Comparison of ENCODE assay signal across 8 mouse cellular contexts in the genomic region with DNA sequence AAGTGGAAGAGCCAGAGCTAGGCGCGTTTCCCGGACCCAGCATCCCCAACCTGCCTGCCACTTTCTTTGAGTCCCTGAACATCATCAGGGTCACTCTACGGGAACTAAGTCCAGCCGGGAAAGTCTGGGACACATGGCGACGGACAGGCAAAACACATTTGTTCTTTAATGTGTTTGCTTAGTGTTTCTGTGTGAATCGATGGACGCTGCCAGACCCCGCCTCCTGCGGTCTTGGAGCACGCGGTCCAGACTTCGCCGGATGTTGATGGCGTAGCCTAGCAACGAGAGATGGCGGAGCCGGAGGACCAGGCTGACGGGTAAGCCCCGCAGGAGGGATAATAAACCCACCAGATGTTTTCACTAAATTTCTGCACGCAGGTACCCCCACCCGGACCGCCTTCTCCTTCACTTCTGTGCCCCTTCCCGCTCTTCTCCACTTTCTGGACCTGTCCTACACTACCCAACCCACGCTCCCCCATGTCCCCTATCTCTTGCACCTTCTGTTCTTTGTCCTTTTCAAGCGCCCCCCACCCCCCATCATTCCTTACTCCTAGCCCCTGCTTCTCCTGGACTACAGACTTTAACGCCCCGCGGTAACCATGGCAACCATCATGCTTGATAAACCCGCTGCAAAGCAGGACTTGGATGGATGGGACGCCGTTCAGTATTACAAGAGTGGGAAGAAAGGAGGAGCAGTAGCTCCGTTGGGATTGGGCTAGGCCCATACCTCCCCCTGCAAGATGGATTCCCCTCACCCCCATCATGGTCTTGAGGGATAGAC. TPM values are rescaled to one million over a fixed set of nuclear protein-coding genes. Genes with fewer than 3 reads are reported as not detected.
DNase-seq lines count a peak whose midpoint lies in the region; ATAC-seq and TF ChIP-seq lines count a peak whose summit lies in the region.

No protein-coding gene starts in this region.

- H3K27me3 ChIP-seq in forebrain, embryonic 10.5 days (ENCODE audit: poor library complexity, severe bottlenecking), result no peaks in the 10 kb centered on the region
- H3K27me3 ChIP-seq in heart, embryonic 15.5 days, result peaks cover 11% of the 10 kb centered on the region
- H3K27me3 ChIP-seq in kidney, embryonic 16.5 days (ENCODE audit: insufficient read depth, low read length), result no peaks in the 10 kb centered on the region
- H3K27me3 ChIP-seq in liver, embryonic 14.5 days (ENCODE audit: control insufficient read depth, insufficient read depth, low read length), result peaks cover 29% of the 10 kb centered on the region
- no peaks in the 10 kb centered on the region for H3K27me3 ChIP-seq in stomach, postnatal 0 days (ENCODE audit: control insufficient read depth, insufficient read depth, low read length)

- peak overlapping the region; percentile 79 for H3K4me3 ChIP-seq in forebrain, embryonic 10.5 days
- peak overlapping the region; percentile 86 for H3K4me3 ChIP-seq in heart, embryonic 15.5 days
- H3K4me3 ChIP-seq in kidney, embryonic 16.5 days (ENCODE audit: low read length), result peak overlapping the region; percentile 68
- peak overlapping the region; percentile 37 to 53; a peak in 3 of 4 replicates for H3K4me3 ChIP-seq in liver, embryonic 14.5 days (ENCODE audit: insufficient read depth in 1 of 2, low read depth in 2 of 2, low read length in 2 of 2)
- peak overlapping the region; percentile 73 for H3K4me3 ChIP-seq in stomach, postnatal 0 days (ENCODE audit: low read depth, low read length)

- H3K36me3 ChIP-seq in forebrain, embryonic 10.5 days (replicated peaks), result peaks cover 44% of the 10 kb centered on the region
- no peaks in the 10 kb centered on the region for H3K36me3 ChIP-seq in heart, embryonic 15.5 days
- no peaks in the 10 kb centered on the region for H3K36me3 ChIP-seq in kidney, embryonic 16.5 days (ENCODE audit: insufficient read depth, low read length)
- no peaks in the 10 kb centered on the region for H3K36me3 ChIP-seq in liver, embryonic 14.5 days (replicated peaks; ENCODE audit: control insufficient read depth, insufficient read depth, low read depth)
- H3K36me3 ChIP-seq in stomach, postnatal 0 days (ENCODE audit: control insufficient read depth, insufficient read depth, low read length), result no peaks in the 10 kb centered on the region

- H3K4me1 ChIP-seq in forebrain, embryonic 10.5 days, result peaks cover 56% of the 10 kb centered on the region
- peaks cover 25% of the 10 kb centered on the region for H3K4me1 ChIP-seq in heart, embryonic 15.5 days (replicated peaks)
- H3K4me1 ChIP-seq in kidney, embryonic 16.5 days (ENCODE audit: insufficient read depth, low read length), result peaks cover 26% of the 10 kb centered on the region
- no peaks in the 10 kb centered on the region; a peak in 1 of 4 replicates for H3K4me1 ChIP-seq in liver, embryonic 14.5 days (replicated peaks; ENCODE audit: control insufficient read depth in 2 of 2, insufficient read depth in 2 of 2, low read length in 1 of 2)
- H3K4me1 ChIP-seq in stomach, postnatal 0 days (replicated peaks; ENCODE audit: control insufficient read depth, insufficient read depth), result no peaks in the 10 kb centered on the region

- H3K9ac ChIP-seq in heart, embryonic 15.5 days, result peak overlapping the region; percentile 90
- peak overlapping the region; percentile 65 for H3K9ac ChIP-seq in kidney, embryonic 16.5 days (replicated peaks; ENCODE audit: low read length)
- no peak overlapping the region for H3K9ac ChIP-seq in liver, embryonic 14.5 days (replicated peaks)
- no peak overlapping the region for H3K9ac ChIP-seq in stomach, postnatal 0 days (ENCODE audit: low read length)

- H3K4me2 ChIP-seq in heart, embryonic 15.5 days, result peak overlapping the region; percentile 99
- peak overlapping the region; percentile 97 for H3K4me2 ChIP-seq in kidney, embryonic 16.5 days (replicated peaks; ENCODE audit: low read depth, low read length)
- H3K4me2 ChIP-seq in liver, embryonic 14.5 days (ENCODE audit: low read depth), result peak overlapping the region; percentile 71
- H3K4me2 ChIP-seq in stomach, postnatal 0 days (replicated peaks; ENCODE audit: low read depth), result peak overlapping the region; percentile 97

- no peak for TF ChIP-seq CTCF in liver, embryonic 14.5 days (IDR thresholded peaks at IDR 0.05; ENCODE audit: low read depth)
- no peak for TF ChIP-seq CTCF in stomach, postnatal 0 days (IDR thresholded peaks at IDR 0.05; ENCODE audit: low read depth)

- peaks cover 2% of the 10 kb centered on the region; the same call in 1 of the 2 replicates for H3K9me3 ChIP-seq in forebrain, embryonic 10.5 days
- no peaks in the 10 kb centered on the region for H3K9me3 ChIP-seq in heart, embryonic 15.5 days (replicated peaks)
- no peaks in the 10 kb centered on the region for H3K9me3 ChIP-seq in kidney, embryonic 16.5 days (ENCODE audit: low read length)
- H3K9me3 ChIP-seq in liver, embryonic 14.5 days (ENCODE audit: control insufficient read depth, low read length), result no peaks in the 10 kb centered on the region
- H3K9me3 ChIP-seq in stomach, postnatal 0 days (ENCODE audit: control insufficient read depth, low read length), result no peaks in the 10 kb centered on the region

- TF ChIP-seq EP300 in liver, embryonic 14.5 days (IDR thresholded peaks at IDR 0.05; ENCODE audit: low read depth), result no peak
- no peak for TF ChIP-seq EP300 in stomach, postnatal 0 days (optimal IDR thresholded peaks at IDR 0.05)

- ATAC-seq in heart, embryonic 15.5 days (replicated peaks; ENCODE audit: insufficient number of reproducible peaks, insufficient read depth, low FRiP score, low read depth), result peak; percentile 63; the same call in 1 of the 2 replicates
- peak; percentile 80 for ATAC-seq in kidney, embryonic 16.5 days (ENCODE audit: low FRiP score, low TSS enrichment)
- ATAC-seq in liver, embryonic 14.5 days (ENCODE audit: insufficient read depth), result peak; percentile 57; the same call in 1 of the 2 replicates
- ATAC-seq in stomach, postnatal 0 days (ENCODE audit: low FRiP score, low TSS enrichment), result peak; percentile 78

- WGBS in forebrain, embryonic 10.5 days, result under 1% methylated on average over 34 of the region's 34 CpGs
- 2% methylated on average over 34 of the region's 34 CpGs for WGBS in heart, embryonic 15.5 days
- WGBS in kidney, embryonic 16.5 days, result under 1% methylated on average over 34 of the region's 34 CpGs
- 3% methylated on average over 34 of the region's 34 CpGs for WGBS in liver, embryonic 14.5 days (ENCODE audit: insufficient replicate concordance)
- WGBS in stomach, postnatal 0 days, result 2% methylated on average over 34 of the region's 34 CpGs

- H3K27ac ChIP-seq in forebrain, embryonic 10.5 days, result peak overlapping the region; percentile 92
- peak overlapping the region; percentile 75; the same call in 1 of the 2 replicates for H3K27ac ChIP-seq in heart, embryonic 15.5 days
- H3K27ac ChIP-seq in kidney, embryonic 16.5 days (ENCODE audit: low read length), result 0 out of 2 replicates have a peak overlapping the region, but pooled peaks have one; percentile 30
- no peak overlapping the region for H3K27ac ChIP-seq in liver, embryonic 14.5 days
- H3K27ac ChIP-seq in stomach, postnatal 0 days (replicated peaks), result peak overlapping the region; percentile 53; the same call in 1 of the 2 replicates

- peak; percentile 67 for DNase-seq in 3T3-L1 (ENCODE audit: low read depth, low spot score)
- peak; percentile 67 for DNase-seq in ZHBTc4 (ENCODE audit: low read depth, low spot score)
- peak; percentile 92 for DNase-seq in forebrain, embryonic 10.5 days (ENCODE audit: extremely low spot score, low spot score)
- no peak for DNase-seq in liver, embryonic 14.5 days (ENCODE audit: low read depth in 3 of 3, low spot score in 3 of 3)
- peak; percentile 85 for DNase-seq in naive thymus-derived CD4-positive, alpha-beta T cell, adult 2 months (ENCODE audit: low read depth)
- DNase-seq in stomach, postnatal 0 days (ENCODE audit: low spot score), result peak; percentile 82

RNA-seq across cellular contexts. Expression of gene Ccdc40, which starts 0.7 kb away (rescaled TPM):
- polyA plus RNA-seq in forebrain, embryonic 10.5 days (2016; fragmentation: Nextera tagmentation; extraction: Ambion mirVana), result 23.1 and 23.6 TPM in 2 replicates
- 1.3 and 2.5 TPM in 2 replicates for polyA plus RNA-seq in heart, embryonic 15.5 days (2015; fragmentation: Nextera tagmentation; extraction: Ambion mirVana)
- polyA plus RNA-seq in kidney, embryonic 16.5 days (2015; fragmentation: Nextera tagmentation; extraction: Ambion mirVana), result 5.1 and 5.5 TPM in 2 replicates
- polyA plus RNA-seq in liver, embryonic 14.5 days (2012; rRNA removed), result 0.42 and 0.59 TPM in 2 replicates
- 0.29 and 0.42 TPM in 2 replicates for polyA plus RNA-seq in liver, embryonic 14.5 days (2014; fragmentation: Nextera tagmentation; extraction: Ambion mirVana)
- 0.92 and 1.2 TPM in 2 replicates for polyA plus RNA-seq in stomach, postnatal 0 days (2015; fragmentation: Nextera tagmentation; extraction: Ambion mirVana)

RNA-seq across cellular contexts. Expression of gene Tbc1d16, which starts 0.7 kb away (rescaled TPM):
- 22.5 and 22.7 TPM in 2 replicates for polyA plus RNA-seq in forebrain, embryonic 10.5 days (2016; fragmentation: Nextera tagmentation; extraction: Ambion mirVana)
- polyA plus RNA-seq in heart, embryonic 15.5 days (2015; fragmentation: Nextera tagmentation; extraction: Ambion mirVana), result 16.1 and 19.7 TPM in 2 replicates
- polyA plus RNA-seq in kidney, embryonic 16.5 days (2015; fragmentation: Nextera tagmentation; extraction: Ambion mirVana), result 12.3 and 16.2 TPM in 2 replicates
- 0.92 and 1.0 TPM in 2 replicates for polyA plus RNA-seq in liver, embryonic 14.5 days (2012; rRNA removed)
- polyA plus RNA-seq in liver, embryonic 14.5 days (2014; fragmentation: Nextera tagmentation; extraction: Ambion mirVana), result 0.58 and 0.76 TPM in 2 replicates
- 4.8 and 6.3 TPM in 2 replicates for polyA plus RNA-seq in stomach, postnatal 0 days (2015; fragmentation: Nextera tagmentation; extraction: Ambion mirVana)

RNA-seq across cellular contexts. Expression of gene Gaa, which starts 38.7 kb away (rescaled TPM):
- polyA plus RNA-seq in forebrain, embryonic 10.5 days (2016; fragmentation: Nextera tagmentation; extraction: Ambion mirVana), result 27.5 and 28.4 TPM in 2 replicates
- 74.7 and 97.9 TPM in 2 replicates for polyA plus RNA-seq in heart, embryonic 15.5 days (2015; fragmentation: Nextera tagmentation; extraction: Ambion mirVana)
- 80.7 and 82.6 TPM in 2 replicates for polyA plus RNA-seq in kidney, embryonic 16.5 days (2015; fragmentation: Nextera tagmentation; extraction: Ambion mirVana)
- 14.7 and 18.8 TPM in 2 replicates for polyA plus RNA-seq in liver, embryonic 14.5 days (2012; rRNA removed)
- polyA plus RNA-seq in liver, embryonic 14.5 days (2014; fragmentation: Nextera tagmentation; extraction: Ambion mirVana), result 11.8 and 14.7 TPM in 2 replicates
- polyA plus RNA-seq in stomach, postnatal 0 days (2015; fragmentation: Nextera tagmentation; extraction: Ambion mirVana), result 30.8 and 35.5 TPM in 2 replicates

Comparison
In these comparisons a context has a peak if more than half of its experiments do, and no peak if none do; other contexts are left out.
1. DNase-seq: peak in 3T3-L1 (single experiment), ZHBTc4 (single experiment), forebrain, embryonic 10.5 days (single experiment), naive thymus-derived CD4-positive, alpha-beta T cell, adult 2 months (single experiment) and stomach, postnatal 0 days (single experiment); none in liver, embryonic 14.5 days (0 of 3).
2. H3K9ac ChIP-seq: peak in heart, embryonic 15.5 days (single experiment) and kidney, embryonic 16.5 days (single experiment); none in liver, embryonic 14.5 days (single experiment) and stomach, postnatal 0 days (single experiment).
3. Peak in every context shown above with its lines, with median percentiles within 50 percentile points of each other: H3K4me3 ChIP-seq, ATAC-seq and H3K4me2 ChIP-seq.